Mouse (Mus musculus): ENCODE data around the gene Lrrc4b.

GRCm38 (mm10) chr7:44461503-44462217 lies 32.8 kb downstream of the Lrrc4b start:
- TF ChIP-seq POLR2A (IDR thresholded peaks at IDR 0.05; ENCODE audit: borderline replicate concordance, control insufficient read depth, low read depth, low read length) (no peak), CTCF (IDR thresholded peaks at IDR 0.05; ENCODE audit: control insufficient read depth, insufficient read depth, low read length) (no peak)
